Mouse (Mus musculus) hindbrain, embryonic 16.5 days (tissue): ENCODE data around the gene Rem2. TPM values are rescaled to one million over a fixed set of nuclear protein-coding genes. Genes with fewer than 3 reads are reported as not detected.

ENCODE experiments used
- ATAC-seq: fragments of 200-750 bp; cut with Nextera tagmentation; 2 replicates; pipeline ENCODE4 v1.8.0; 2017; ENCODE audit warnings: moderate TSS enrichment, moderate library complexity
- H3K27ac ChIP-seq: fragments of 300-500 bp; sonication (generic); 2 replicates; pipeline ENCODE4 v1.5.1; 2014; ENCODE audit warnings: low read depth, mild to moderate bottlenecking, control low read depth, low read length, moderate library complexity
- H3K27me3 ChIP-seq: fragments of 300-500 bp; sonication (generic); replicated peaks from 2 replicates; pipeline ENCODE4 v1.6.1; 2014; ENCODE audit warnings: low read length; ENCODE audit not compliant: control insufficient read depth, insufficient read depth
- H3K36me3 ChIP-seq: fragments of 300-500 bp; sonication (generic); 2 replicates; pipeline ENCODE4 v1.6.1; 2014; ENCODE audit warnings: mild to moderate bottlenecking, low read length, moderate library complexity, mixed read lengths; ENCODE audit not compliant: control insufficient read depth, insufficient read depth
- H3K4me1 ChIP-seq: fragments of 300-500 bp; sonication (generic); 2 replicates; pipeline ENCODE4 v1.6.1; 2014; ENCODE audit warnings: low read depth, low read length; ENCODE audit not compliant: control insufficient read depth, insufficient read depth
- H3K4me2 ChIP-seq: fragments of 300-500 bp; sonication (generic); 2 replicates; pipeline ENCODE4 v1.6.1; 2014; ENCODE audit warnings: mild to moderate bottlenecking, low read length, control low read depth, moderate library complexity
- H3K4me3 ChIP-seq: fragments of 300-500 bp; sonication (generic); 2 replicates; pipeline ENCODE4 v1.5.1; 2014; ENCODE audit warnings: mild to moderate bottlenecking, low read length, control low read depth, moderate library complexity
- H3K9ac ChIP-seq: fragments of 300-500 bp; sonication (generic); 2 replicates; pipeline ENCODE4 v1.6.1; 2014; ENCODE audit warnings: low read depth, mild to moderate bottlenecking, control low read depth, low read length, moderate library complexity
- H3K9me3 ChIP-seq: fragments of 300-500 bp; sonication (generic); 2 replicates; pipeline ENCODE4 v1.6.1; 2014; ENCODE audit warnings: mild to moderate bottlenecking, low read length, moderate library complexity; ENCODE audit not compliant: control insufficient read depth
- WGBS: fragments of 180-500 bp; shearing (Covaris S2); extraction: QIAGEN DNeasy Blood & Tissue Kit; methylation state at CpG from one replicate; pipeline ENCODE4 v1.1.7; 2014; 5-methylcytosine and 5-hydroxymethylcytosine counted together
- polyA plus RNA-seq: library from polyadenylated mRNA; unstranded; fragments of >200 nt; fragmentation: Nextera tagmentation; extraction: Ambion mirVana; gene quantifications from 2 replicates; pipeline ENCODE4 v1.2.1, GENCODE M21; 2015

Rem2 gene
- polyA plus RNA-seq, 1 experiment from 2014 or later: 38.5 TPM

DNA sequence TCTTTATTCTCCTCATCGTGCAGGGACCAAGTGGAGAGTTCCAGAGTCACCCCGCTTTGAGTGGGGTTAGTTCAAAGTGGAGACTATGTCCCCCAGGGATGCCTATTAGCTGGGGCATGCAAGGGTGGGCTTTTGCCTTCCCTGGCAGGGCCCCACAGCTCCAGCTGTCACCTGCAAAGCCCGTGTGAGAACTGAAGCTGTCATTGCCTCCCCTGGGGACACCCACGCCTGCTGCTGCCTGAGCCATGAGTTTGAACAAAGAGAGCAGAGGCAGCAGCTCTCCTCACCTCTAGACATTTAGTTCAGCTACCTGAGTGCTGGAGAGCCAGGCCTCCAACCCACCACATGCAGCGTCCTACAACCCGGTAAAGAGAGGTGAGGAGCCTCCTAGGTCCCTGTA, 4.8 kb downstream of the Rem2 start:
- Histone ChIP-seq H3K27me3 (no peaks in the 10 kb centered on the region), H3K4me1 (peaks cover 15% of the 10 kb centered on the region), H3K36me3 (no peaks in the 10 kb centered on the region), H3K9me3 (no peaks in the 10 kb centered on the region), H3K9ac (no peak overlapping the region), H3K4me3 (no peak overlapping the region), H3K27ac (no peak overlapping the region), H3K4me2 (no peak overlapping the region)
- no peak for ATAC-seq
- 60% methylated on average over 6 of the region's 6 CpGs for WGBS

GRCm38 (mm10) chr14:54481402-54481801, 5.5 kb downstream of the Rem2 start:
- Histone ChIP-seq H3K4me1 (peaks cover 13% of the 10 kb centered on the region), H3K4me2 (no peak overlapping the region), H3K9me3 (no peaks in the 10 kb centered on the region), H3K9ac (no peak overlapping the region), H3K27ac (no peak overlapping the region), H3K36me3 (no peaks in the 10 kb centered on the region), H3K4me3 (no peak overlapping the region), H3K27me3 (no peaks in the 10 kb centered on the region)
- 86% methylated on average over 8 of the region's 8 CpGs for WGBS
- no peak for ATAC-seq

DNA sequence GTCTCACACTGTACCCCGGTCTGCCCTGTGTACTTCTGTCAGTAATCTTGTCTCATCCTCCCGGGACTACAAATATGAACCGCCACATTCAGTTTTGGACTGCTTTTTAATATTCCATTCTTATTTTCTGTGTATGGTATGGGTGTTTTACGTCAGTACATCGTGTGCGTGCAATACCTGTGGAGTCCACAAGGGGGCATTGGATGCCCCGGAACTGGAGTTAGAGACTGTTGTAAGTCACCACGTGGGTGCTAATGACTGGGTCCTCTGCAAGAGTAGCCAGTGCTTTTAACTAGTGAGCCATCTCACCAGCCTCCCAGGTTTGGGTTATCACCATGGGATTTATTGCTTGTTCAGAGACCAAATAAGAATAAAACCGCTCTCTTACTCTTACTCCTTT, 6.6 kb downstream of the Rem2 start:
- Histone ChIP-seq H3K27me3 (no peaks in the 10 kb centered on the region), H3K9me3 (no peaks in the 10 kb centered on the region), H3K4me3 (no peak overlapping the region), H3K27ac (no peak overlapping the region), H3K36me3 (no peaks in the 10 kb centered on the region), H3K4me1 (peaks cover 7% of the 10 kb centered on the region), H3K4me2 (no peak overlapping the region), H3K9ac (no peak overlapping the region)
- ATAC-seq: no peak
- WGBS: 47% methylated on average over 9 of the region's 9 CpGs

DNA sequence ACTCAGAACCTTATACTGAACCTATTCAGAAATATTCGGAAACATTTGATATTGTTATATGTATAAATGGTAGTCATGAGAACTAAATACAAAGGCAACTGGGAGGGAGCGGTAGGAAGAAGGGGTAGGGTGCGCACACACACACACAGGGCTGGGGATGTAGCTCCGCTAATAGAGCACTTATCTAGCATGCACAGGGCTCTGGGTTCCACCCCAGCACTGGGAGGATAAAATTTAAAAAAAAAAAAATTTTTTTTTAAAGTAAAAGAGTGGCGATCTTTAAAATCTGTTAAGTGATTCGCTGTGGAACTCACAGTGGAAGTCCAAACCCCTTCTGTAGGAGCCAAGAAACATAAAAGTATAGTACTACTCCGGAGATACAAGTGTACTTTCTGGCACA, 10.0 kb downstream of the Rem2 start:
- no peak for ATAC-seq
- Histone ChIP-seq H3K4me3 (no peak overlapping the region), H3K36me3 (no peaks in the 10 kb centered on the region), H3K4me2 (no peak overlapping the region), H3K9me3 (no peaks in the 10 kb centered on the region), H3K27ac (no peak overlapping the region), H3K27me3 (no peaks in the 10 kb centered on the region), H3K4me1 (no peaks in the 10 kb centered on the region), H3K9ac (no peak overlapping the region)
- 90% methylated on average over 7 of the region's 7 CpGs for WGBS

- Histone ChIP-seq H3K4me2 (no peak overlapping the region), H3K4me3 (no peak overlapping the region), H3K4me1 (no peaks in the 10 kb centered on the region), H3K36me3 (no peaks in the 10 kb centered on the region), H3K9me3 (no peaks in the 10 kb centered on the region), H3K27ac (no peak overlapping the region), H3K27me3 (no peaks in the 10 kb centered on the region), H3K9ac (no peak overlapping the region)
- 71% methylated on average over 2 of the region's 2 CpGs for WGBS
- no peak for ATAC-seq
These were observed 11.8 kb downstream of the Rem2 start for GRCm38 (mm10) chr14:54487732-54488131.

- H3K4me3 ChIP-seq: no peak overlapping the region
- no peaks in the 10 kb centered on the region for H3K9me3 ChIP-seq
- H3K4me2 ChIP-seq: no peak overlapping the region
- no peak overlapping the region for H3K9ac ChIP-seq
- no peaks in the 10 kb centered on the region for H3K27me3 ChIP-seq
- no peak for ATAC-seq
- no peak overlapping the region for H3K27ac ChIP-seq
- no peaks in the 10 kb centered on the region for H3K4me1 ChIP-seq
- no peaks in the 10 kb centered on the region for H3K36me3 ChIP-seq
These were observed 12.4 kb downstream of the Rem2 start for GRCm38 (mm10) chr14:54488350-54488749.

- no peak for ATAC-seq
- no peaks in the 10 kb centered on the region for H3K9me3 ChIP-seq
- H3K27me3 ChIP-seq: no peaks in the 10 kb centered on the region
- H3K4me2 ChIP-seq: no peak overlapping the region
- H3K4me3 ChIP-seq: no peak overlapping the region
- H3K4me1 ChIP-seq: no peaks in the 10 kb centered on the region
- no peak overlapping the region for H3K9ac ChIP-seq
- 70% methylated on average over 18 of the region's 18 CpGs for WGBS
- no peak overlapping the region for H3K27ac ChIP-seq
- no peaks in the 10 kb centered on the region for H3K36me3 ChIP-seq
These were observed 16.6 kb downstream of the Rem2 start for GRCm38 (mm10) chr14:54492345-54493131.

DNA sequence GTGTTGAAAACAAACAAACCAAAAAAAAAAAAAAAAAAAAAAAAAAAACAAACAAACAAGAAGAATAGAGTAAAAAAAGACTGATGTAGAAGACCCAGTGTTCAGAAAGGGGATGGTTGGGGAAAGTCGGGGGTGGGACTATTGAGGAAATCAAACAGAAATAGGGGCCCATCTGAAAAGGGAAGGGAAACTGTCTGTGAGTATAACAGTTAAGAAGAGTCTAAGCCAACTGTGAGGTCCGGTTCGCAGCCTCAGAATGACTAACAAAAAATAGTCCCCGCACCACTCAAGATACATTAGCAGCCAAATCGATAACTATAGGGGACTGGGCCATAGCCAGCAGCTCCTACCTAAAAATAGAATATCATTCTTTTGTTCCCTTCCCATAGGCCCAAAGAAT, 17.3 kb downstream of the Rem2 start:
- Histone ChIP-seq H3K4me1 (no peaks in the 10 kb centered on the region), H3K4me3 (no peak overlapping the region), H3K36me3 (no peaks in the 10 kb centered on the region), H3K9ac (no peak overlapping the region), H3K9me3 (no peaks in the 10 kb centered on the region), H3K27me3 (no peaks in the 10 kb centered on the region), H3K4me2 (no peak overlapping the region), H3K27ac (no peak overlapping the region)
- ATAC-seq: no peak
- 94% methylated on average over 5 of the region's 5 CpGs for WGBS

GRCm38 (mm10) chr14:54494234-54494633, 18.3 kb downstream of the Rem2 start:
- Histone ChIP-seq H3K27ac (no peak overlapping the region), H3K36me3 (no peaks in the 10 kb centered on the region), H3K4me1 (no peaks in the 10 kb centered on the region), H3K4me3 (no peak overlapping the region), H3K27me3 (no peaks in the 10 kb centered on the region), H3K9me3 (no peaks in the 10 kb centered on the region), H3K4me2 (no peak overlapping the region), H3K9ac (no peak overlapping the region)
- ATAC-seq: no peak
- WGBS: 0% methylated on average over 3 of the region's 3 CpGs
